Mouse (Mus musculus): ENCODE data around the gene Prrt4.

GRCm38 (mm10) chr6:29211146-29211545, 31.8 kb upstream of the Prrt4 start:
- TF ChIP-seq CTCF (IDR thresholded peaks at IDR 0.05; ENCODE audit: low read depth, low read length) (no peak), POLR2A (IDR thresholded peaks at IDR 0.05; ENCODE audit: extremely low read depth, insufficient read depth, low read length) (no peak)

All from liver, adult 2 months (tissue).